Mouse (Mus musculus) embryonic facial prominence, embryonic 13.5 days (tissue): ENCODE data around the gene Pan3. TPM values are rescaled to one million over a fixed set of nuclear protein-coding genes. Genes with fewer than 3 reads are reported as not detected.

Experiments
- ATAC-seq: fragments of 200-750 bp; cut with Nextera tagmentation; 2 replicates; pipeline ENCODE4 v1.8.0; 2017; ENCODE audit warnings: low read depth; ENCODE audit not compliant: insufficient number of reproducible peaks, insufficient read depth, low FRiP score, low TSS enrichment
- H3K27ac ChIP-seq: fragments of 300-500 bp; sonication (generic); 2 replicates; pipeline ENCODE4 v1.5.1; 2015; ENCODE audit warnings: moderate library complexity, mild to moderate bottlenecking, inconsistent platforms
- H3K27me3 ChIP-seq: fragments of 300-500 bp; sonication (generic); 2 replicates; pipeline ENCODE4 v1.6.1; 2015; ENCODE audit warnings: mild to moderate bottlenecking, inconsistent platforms
- H3K36me3 ChIP-seq: fragments of 300-500 bp; sonication (generic); 2 replicates; pipeline ENCODE4 v1.6.1; 2015; ENCODE audit warnings: mild to moderate bottlenecking, inconsistent platforms
- H3K4me1 ChIP-seq: fragments of 300-500 bp; sonication (generic); 2 replicates; pipeline ENCODE4 v1.6.1; 2015; ENCODE audit warnings: inconsistent platforms
- H3K4me2 ChIP-seq: fragments of 300-500 bp; sonication (generic); 2 replicates; pipeline ENCODE4 v1.6.1; 2015; ENCODE audit warnings: moderate library complexity, mild to moderate bottlenecking, inconsistent platforms
- H3K4me3 ChIP-seq: fragments of 300-500 bp; sonication (generic); 2 replicates; pipeline ENCODE4 v1.5.1; 2015; ENCODE audit warnings: mild to moderate bottlenecking, inconsistent platforms
- H3K9ac ChIP-seq: fragments of 300-500 bp; sonication (generic); 2 replicates; pipeline ENCODE4 v1.6.1; 2015; ENCODE audit warnings: mild to moderate bottlenecking, inconsistent platforms
- H3K9me3 ChIP-seq: fragments of 300-500 bp; sonication (generic); 2 replicates; pipeline ENCODE4 v1.6.1; 2016; ENCODE audit warnings: inconsistent platforms
- WGBS: fragments of 180-500 bp; shearing (Covaris S2); methylation state at CpG from one replicate; pipeline ENCODE4 v1.1.7; 2015; ENCODE audit warnings: mixed read lengths; 5-methylcytosine and 5-hydroxymethylcytosine counted together
- polyA plus RNA-seq: library from polyadenylated mRNA; unstranded; fragments of >200 nt; fragmentation: Nextera tagmentation; extraction: Ambion mirVana; gene quantifications from 2 replicates; pipeline ENCODE4 v1.2.1, GENCODE M21; 2015

Pan3 gene
- polyA plus RNA-seq, 1 experiment from 2014 or later = 72.7 TPM

GRCm38 (mm10) chr5:147459821-147460567 lies 30.0 kb downstream of the Pan3 start:
- H3K36me3 ChIP-seq = peaks cover 17% of the 10 kb centered on the region
- WGBS = 51% methylated on average over 4 of the region's 4 CpGs
- H3K4me1 ChIP-seq = 0 out of 2 replicates have a peak, but pooled peaks cover 3% of the 10 kb centered on the region
- H3K4me2 ChIP-seq = no peak overlapping the region
- H3K9me3 ChIP-seq = no peaks in the 10 kb centered on the region
- no peaks in the 10 kb centered on the region for H3K27me3 ChIP-seq
- no peak overlapping the region for H3K4me3 ChIP-seq
- no peak for ATAC-seq
- no peak overlapping the region for H3K9ac ChIP-seq
- no peak overlapping the region for H3K27ac ChIP-seq

- Histone ChIP-seq H3K9ac (no peak overlapping the region), H3K36me3 (peaks cover 18% of the 10 kb centered on the region), H3K9me3 (no peaks in the 10 kb centered on the region), H3K4me2 (no peak overlapping the region), H3K27ac (no peak overlapping the region), H3K4me3 (no peak overlapping the region), H3K27me3 (no peaks in the 10 kb centered on the region), H3K4me1 (0 out of 2 replicates have a peak, but pooled peaks cover 3% of the 10 kb centered on the region)
- no peak for ATAC-seq
- 79% methylated on average over 3 of the region's 3 CpGs for WGBS
Measured at GRCm38 (mm10) chr5:147463251-147463650, 33.3 kb downstream of the Pan3 start.

- peaks cover 27% of the 10 kb centered on the region for H3K36me3 ChIP-seq
- no peak overlapping the region for H3K4me3 ChIP-seq
- H3K27me3 ChIP-seq = no peaks in the 10 kb centered on the region
Measured at GRCm38 (mm10) chr5:147466361-147466760, 36.4 kb downstream of the Pan3 start.

GRCm38 (mm10) chr5:147471163-147471562 lies 41.2 kb downstream of the Pan3 start:
- H3K27me3 ChIP-seq = no peaks in the 10 kb centered on the region
- H3K4me1 ChIP-seq = no peaks in the 10 kb centered on the region
- H3K9ac ChIP-seq = no peak overlapping the region
- peaks cover 21% of the 10 kb centered on the region for H3K36me3 ChIP-seq
- no peaks in the 10 kb centered on the region for H3K9me3 ChIP-seq
- ATAC-seq = no peak
- H3K27ac ChIP-seq = no peak overlapping the region
- H3K4me3 ChIP-seq = no peak overlapping the region
- WGBS = 94% methylated on average over 5 of the region's 5 CpGs
- no peak overlapping the region for H3K4me2 ChIP-seq

More at GRCm38 (mm10) chr5:147466361-147466760, 36.4 kb downstream of the Pan3 start:
- H3K9me3 ChIP-seq = no peaks in the 10 kb centered on the region
- H3K4me2 ChIP-seq = no peak overlapping the region
- H3K27ac ChIP-seq = no peak overlapping the region
- 0 out of 2 replicates have a peak, but pooled peaks cover 3% of the 10 kb centered on the region for H3K4me1 ChIP-seq
- no peak overlapping the region for H3K9ac ChIP-seq
- no peak for ATAC-seq

- ATAC-seq = no peak
- H3K9me3 ChIP-seq = no peaks in the 10 kb centered on the region
- no peak overlapping the region for H3K4me3 ChIP-seq
- no peak overlapping the region for H3K27ac ChIP-seq
- WGBS = 70% methylated on average over 6 of the region's 6 CpGs
- no peaks in the 10 kb centered on the region for H3K27me3 ChIP-seq
- H3K4me2 ChIP-seq = no peak overlapping the region
- H3K9ac ChIP-seq = no peak overlapping the region
- H3K36me3 ChIP-seq = peaks cover 9% of the 10 kb centered on the region; the same call in 1 of the 2 replicates
- no peaks in the 10 kb centered on the region for H3K4me1 ChIP-seq
Measured at GRCm38 (mm10) chr5:147473071-147473470, 43.1 kb downstream of the Pan3 start.

GRCm38 (mm10) chr5:147473856-147474255 lies 43.9 kb downstream of the Pan3 start:
- H3K27ac ChIP-seq = no peak overlapping the region
- no peaks in the 10 kb centered on the region for H3K4me1 ChIP-seq
- H3K27me3 ChIP-seq = no peaks in the 10 kb centered on the region
- H3K9ac ChIP-seq = no peak overlapping the region
- 84% methylated on average over 3 of the region's 3 CpGs for WGBS
- H3K4me3 ChIP-seq = no peak overlapping the region
- ATAC-seq = no peak
- no peaks in the 10 kb centered on the region for H3K9me3 ChIP-seq
- H3K36me3 ChIP-seq = peaks cover 9% of the 10 kb centered on the region; the same call in 1 of the 2 replicates
- H3K4me2 ChIP-seq = no peak overlapping the region

GRCm38 (mm10) chr5:147476109-147476508 lies 46.1 kb downstream of the Pan3 start:
- no peak overlapping the region for H3K27ac ChIP-seq
- no peak for ATAC-seq

GRCm38 (mm10) chr5:147477106-147477505 lies 47.1 kb downstream of the Pan3 start:
- H3K4me1 ChIP-seq = no peaks in the 10 kb centered on the region
- no peak overlapping the region for H3K4me3 ChIP-seq
- H3K27ac ChIP-seq = no peak overlapping the region
- H3K9me3 ChIP-seq = no peaks in the 10 kb centered on the region
- H3K27me3 ChIP-seq = no peaks in the 10 kb centered on the region
- H3K9ac ChIP-seq = no peak overlapping the region
- no peaks in the 10 kb centered on the region for H3K36me3 ChIP-seq
- WGBS = 96% methylated on average over 9 of the region's 9 CpGs
- no peak overlapping the region for H3K4me2 ChIP-seq
- ATAC-seq = no peak

More at GRCm38 (mm10) chr5:147476109-147476508, 46.1 kb downstream of the Pan3 start:
- Histone ChIP-seq H3K27me3 (no peaks in the 10 kb centered on the region), H3K36me3 (0 out of 2 replicates have a peak, but pooled peaks cover 2% of the 10 kb centered on the region), H3K9ac (no peak overlapping the region), H3K4me3 (no peak overlapping the region), H3K4me1 (no peaks in the 10 kb centered on the region), H3K4me2 (no peak overlapping the region), H3K9me3 (no peaks in the 10 kb centered on the region)
- WGBS = 91% methylated on average over 5 of the region's 5 CpGs

- Histone ChIP-seq H3K4me2 (no peak overlapping the region), H3K27ac (no peak overlapping the region), H3K9ac (no peak overlapping the region), H3K9me3 (no peaks in the 10 kb centered on the region), H3K4me3 (no peak overlapping the region), H3K4me1 (no peaks in the 10 kb centered on the region), H3K36me3 (no peaks in the 10 kb centered on the region), H3K27me3 (no peaks in the 10 kb centered on the region)
- 90% methylated on average over 2 of the region's 2 CpGs for WGBS
- no peak for ATAC-seq
Measured at GRCm38 (mm10) chr5:147479341-147479740, 49.4 kb downstream of the Pan3 start.

- no peak for ATAC-seq
- 71% methylated on average over 3 of the region's 3 CpGs for WGBS
- Histone ChIP-seq H3K27me3 (no peaks in the 10 kb centered on the region), H3K9ac (no peak overlapping the region), H3K36me3 (no peaks in the 10 kb centered on the region), H3K27ac (no peak overlapping the region), H3K9me3 (no peaks in the 10 kb centered on the region), H3K4me2 (no peak overlapping the region), H3K4me3 (no peak overlapping the region), H3K4me1 (no peaks in the 10 kb centered on the region)
Measured at GRCm38 (mm10) chr5:147484142-147484541, 54.2 kb downstream of the Pan3 start.

GRCm38 (mm10) chr5:147489226-147489625 lies 59.3 kb downstream of the Pan3 start:
- H3K4me2 ChIP-seq = no peak overlapping the region
- no peak overlapping the region for H3K4me3 ChIP-seq
- H3K4me1 ChIP-seq = no peaks in the 10 kb centered on the region
- no peaks in the 10 kb centered on the region for H3K9me3 ChIP-seq
- H3K9ac ChIP-seq = no peak overlapping the region
- no peaks in the 10 kb centered on the region for H3K27me3 ChIP-seq
- WGBS = 83% methylated on average over 6 of the region's 6 CpGs
- no peak overlapping the region for H3K27ac ChIP-seq
- H3K36me3 ChIP-seq = no peaks in the 10 kb centered on the region
- ATAC-seq = no peak

- Histone ChIP-seq H3K27ac (no peak overlapping the region; the same call in 1 of the 2 replicates), H3K27me3 (no peaks in the 10 kb centered on the region), H3K4me2 (no peak overlapping the region), H3K4me1 (0 out of 2 replicates have a peak, but pooled peaks cover 2% of the 10 kb centered on the region), H3K9me3 (no peaks in the 10 kb centered on the region), H3K36me3 (0 out of 2 replicates have a peak, but pooled peaks cover 7% of the 10 kb centered on the region), H3K9ac (no peak overlapping the region), H3K4me3 (no peak overlapping the region)
- ATAC-seq = no peak
- WGBS = 74% methylated on average over 5 of the region's 5 CpGs
Measured at GRCm38 (mm10) chr5:147490907-147491306, 60.9 kb downstream of the Pan3 start.
